Mouse (Mus musculus): ENCODE results near the gene Flt4.

Flt4 gene

GRCm38 (mm10) chr11:49650113-49650993 is 41.3 kb downstream of the Flt4 start:
- no peak for DNase-seq

GRCm38 (mm10) chr11:49650994-49651761 is 42.1 kb downstream of the Flt4 start:
- no peak for DNase-seq

- no peak for DNase-seq
Observed at GRCm38 (mm10) chr11:49651762-49652322, 42.8 kb downstream of the Flt4 start.

- peak; percentile 78 to 86 for DNase-seq
Observed at GRCm38 (mm10) chr11:49652401-49653078, 43.5 kb downstream of the Flt4 start.

- DNase-seq = no peak
Observed at GRCm38 (mm10) chr11:49653079-49653408, 44.0 kb downstream of the Flt4 start.

GRCm38 (mm10) chr11:49654651-49655050 is 45.6 kb downstream of the Flt4 start:
- no peak for DNase-seq

- DNase-seq = no peak
Observed at GRCm38 (mm10) chr11:49655501-49655900, 46.4 kb downstream of the Flt4 start.

GRCm38 (mm10) chr11:49658065-49658464 is 49.0 kb downstream of the Flt4 start:
- DNase-seq = peak; percentile 53 to 78

GRCm38 (mm10) chr11:49658791-49659469 is 49.9 kb downstream of the Flt4 start:
- DNase-seq = no peak

GRCm38 (mm10) chr11:49659470-49659799 is 50.4 kb downstream of the Flt4 start:
- no peak for DNase-seq

- no peak for DNase-seq
Observed at GRCm38 (mm10) chr11:49662292-49662780, 53.3 kb downstream of the Flt4 start.

- DNase-seq = peak in 1 of 2 experiments; percentile 35
Observed at GRCm38 (mm10) chr11:49663310-49663709, 54.2 kb downstream of the Flt4 start, which contains the start of gene Scgb3a1. Gene Scgb3a1, plus strand, starts transcription at chr11:49663610.

GRCm38 (mm10) chr11:49664262-49665140 is 55.4 kb downstream of the Flt4 start:
- DNase-seq = no peak

GRCm38 (mm10) chr11:49665462-49665861 is 56.4 kb downstream of the Flt4 start:
- DNase-seq = peak in 1 of 2 experiments; percentile 15

- no peak for DNase-seq
Observed at GRCm38 (mm10) chr11:49673433-49673832, 64.4 kb downstream of the Flt4 start.

GRCm38 (mm10) chr11:49684237-49684973 is 75.3 kb downstream of the Flt4 start:
- DNase-seq = no peak

GRCm38 (mm10) chr11:49695013-49695412 is 86.0 kb downstream of the Flt4 start:
- no peak for DNase-seq

- no peak for DNase-seq
Observed at GRCm38 (mm10) chr11:49695695-49696094, 86.6 kb downstream of the Flt4 start.

- DNase-seq = no peak
Observed at GRCm38 (mm10) chr11:49696472-49696871, 87.4 kb downstream of the Flt4 start.

- no peak for DNase-seq
Observed at GRCm38 (mm10) chr11:49697779-49698178, 88.7 kb downstream of the Flt4 start.

Measured in lung, adult 18-20 months (tissue).